Mouse (Mus musculus) limb, embryonic 10.5 days (tissue): ENCODE measurements around the gene Ahcy. TPM values are rescaled to one million over a fixed set of nuclear protein-coding genes. Genes with fewer than 3 reads are reported as not detected.
"Not testable (repeated sequence)": the region's sequence is repeated elsewhere in the genome, so short reads cannot be mapped to it uniquely, and the experiment has no call there.

Source experiments
- DNase-seq: peaks from one replicate; pipeline ENCODE4 v3.0.0-alpha.2; 2017; ENCODE audit warnings: low spot score
- H3K27ac ChIP-seq: fragments of 300-500 bp; sonication (generic); 2 replicates; pipeline ENCODE4 v1.5.1; 2016; ENCODE audit warnings: mild to moderate bottlenecking
- H3K27me3 ChIP-seq: fragments of 300-500 bp; sonication (generic); 2 replicates; pipeline ENCODE4 v1.6.1; 2016; ENCODE audit warnings: low read depth, mild to moderate bottlenecking; ENCODE audit not compliant: poor library complexity, severe bottlenecking
- H3K36me3 ChIP-seq: fragments of 300-500 bp; sonication (generic); 2 replicates; pipeline ENCODE4 v1.6.1; 2016; ENCODE audit warnings: mild to moderate bottlenecking, moderate library complexity
- H3K4me1 ChIP-seq: fragments of 300-500 bp; sonication (generic); 2 replicates; pipeline ENCODE4 v1.6.1; 2016
- H3K4me3 ChIP-seq: fragments of 300-500 bp; sonication (generic); 2 replicates; pipeline ENCODE4 v1.5.1; 2016; ENCODE audit warnings: mild to moderate bottlenecking, moderate library complexity
- H3K9me3 ChIP-seq: fragments of 300-500 bp; sonication (generic); replicated peaks from 2 replicates; pipeline ENCODE4 v1.6.1; 2016; ENCODE audit warnings: mild to moderate bottlenecking
- WGBS: fragments of 180-500 bp; shearing (Covaris S2); methylation state at CpG from one replicate; pipeline ENCODE4 v1.1.7; 2016; 5-methylcytosine and 5-hydroxymethylcytosine counted together
- polyA plus RNA-seq: library from polyadenylated mRNA; unstranded; fragments of >200 nt; fragmentation: Nextera tagmentation; extraction: Ambion mirVana; gene quantifications from 2 replicates; pipeline ENCODE4 v1.2.1, GENCODE M21; 2016

The Ahcy gene
- polyA plus RNA-seq: 156 and 181 TPM in 2 replicates

DNA sequence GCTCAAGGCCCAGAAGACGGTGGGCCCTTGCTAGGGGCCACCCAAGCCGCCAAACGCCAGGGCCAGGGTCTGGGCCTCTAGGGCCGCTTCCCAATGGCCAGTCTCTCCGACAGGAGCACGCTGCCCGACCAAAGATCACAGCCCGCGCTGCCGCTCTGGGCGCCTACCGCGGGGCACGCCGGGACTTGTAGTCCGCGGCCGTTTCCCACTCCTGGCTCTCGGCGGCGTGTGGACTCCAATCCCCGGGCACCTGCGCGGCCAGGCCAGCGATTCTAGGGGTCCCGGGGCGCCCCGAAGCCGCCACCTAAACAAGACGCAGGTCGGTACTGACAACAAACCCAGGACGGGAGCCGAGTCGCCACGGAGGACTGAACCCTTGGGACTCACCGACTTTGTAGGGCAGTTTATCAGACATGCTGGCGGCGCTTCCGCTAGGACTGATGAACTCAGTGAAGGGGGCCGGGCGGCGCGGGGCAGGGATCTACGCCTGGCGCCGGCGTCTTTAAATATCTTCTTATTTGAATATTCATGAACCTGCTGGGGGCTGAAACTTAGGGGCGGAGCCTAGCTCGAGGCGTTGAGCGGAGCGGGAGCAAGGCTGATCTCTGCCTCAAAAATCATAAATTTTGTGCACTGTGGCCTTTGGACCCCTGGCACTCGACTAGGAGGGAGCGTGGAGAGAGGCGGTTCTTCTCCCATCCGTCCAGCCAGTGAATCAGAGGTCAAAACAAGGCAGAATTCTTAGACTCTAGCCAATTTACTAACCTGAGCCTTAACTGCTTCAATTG is at the start of gene Ahcy:
Gene Ahcy, minus strand, starts transcription at position 520 of the 788 bp plus-strand sequence.
- peak; percentile 96 for DNase-seq
- peak within 1 kb of the TSS; percentile 66 for H3K4me3 ChIP-seq
- peak within 1 kb of the TSS; percentile 92 for H3K27ac ChIP-seq
- H3K4me1 ChIP-seq: peaks cover 45% of the 10 kb centered on the region
- peaks cover 33% of the 10 kb centered on the region for H3K36me3 ChIP-seq
- no peaks in the 10 kb centered on the region for H3K27me3 ChIP-seq
- WGBS: under 1% methylated on average over 56 of the region's 56 CpGs
- no peaks in the 10 kb centered on the region for H3K9me3 ChIP-seq

DNA sequence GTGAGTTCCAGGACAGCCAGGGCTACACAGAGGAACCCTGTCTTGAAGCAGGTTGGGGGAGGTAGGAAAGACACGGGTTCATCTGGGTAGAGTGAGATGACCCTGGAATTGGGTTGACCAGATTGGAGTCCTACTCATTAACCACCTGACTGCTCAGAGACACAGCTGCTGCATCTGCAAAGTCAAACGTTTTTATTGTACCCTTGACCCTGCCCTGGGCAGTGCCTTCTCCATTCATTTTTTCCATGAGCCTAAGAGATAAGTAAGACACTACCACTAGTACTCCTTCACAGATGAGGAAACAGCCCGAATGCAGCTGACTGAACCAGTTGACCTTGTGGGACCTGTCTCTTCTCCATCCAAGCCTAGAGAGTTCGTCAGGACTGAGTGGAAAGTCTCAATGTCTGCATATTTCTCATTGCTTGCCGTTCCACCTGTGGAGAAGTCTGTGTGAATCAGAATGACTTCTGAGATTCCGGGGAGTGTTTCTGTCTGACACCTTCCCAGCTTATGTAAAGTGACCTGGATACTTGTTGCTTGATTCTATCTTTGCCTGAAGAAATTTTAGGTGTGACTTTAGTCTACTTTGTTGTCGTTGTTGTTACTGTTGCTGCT is 41.0 kb upstream of the Ahcy start:
- Histone ChIP-seq H3K9me3 (no peaks in the 10 kb centered on the region), H3K4me3 (no peak overlapping the region), H3K27ac (no peak overlapping the region), H3K36me3 (no peaks in the 10 kb centered on the region), H3K27me3 (no peaks in the 10 kb centered on the region), H3K4me1 (no peaks in the 10 kb centered on the region)
- no peak for DNase-seq
- 73% methylated on average over 7 of the region's 7 CpGs for WGBS

DNA sequence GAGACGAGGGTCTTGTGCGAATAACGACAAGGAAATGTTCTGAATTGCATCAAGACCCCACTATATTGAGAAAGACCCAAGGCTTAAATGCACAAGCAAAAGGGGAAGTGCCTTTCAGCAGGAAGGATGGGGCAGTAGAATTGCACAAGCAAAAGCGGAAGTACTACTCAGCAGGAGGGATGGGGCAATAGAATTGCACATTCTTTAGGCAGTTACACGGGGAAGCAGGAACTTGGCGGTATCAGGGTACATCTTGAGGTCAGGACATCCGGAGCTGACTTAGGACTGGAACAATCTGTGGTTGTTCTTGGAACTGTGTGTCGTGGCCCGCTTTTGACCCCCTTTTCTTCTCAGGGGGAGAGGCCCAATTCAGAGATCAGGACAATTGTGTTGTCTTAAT is 33.0 kb upstream of the Ahcy start:
- WGBS: 85% methylated on average over 9 of the region's 9 CpGs
- DNase-seq, H3K27me3 ChIP-seq, H3K9me3 ChIP-seq, H3K27ac ChIP-seq, H3K4me1 ChIP-seq, H3K4me3 ChIP-seq, H3K36me3 ChIP-seq: not testable (repeated sequence)

DNA sequence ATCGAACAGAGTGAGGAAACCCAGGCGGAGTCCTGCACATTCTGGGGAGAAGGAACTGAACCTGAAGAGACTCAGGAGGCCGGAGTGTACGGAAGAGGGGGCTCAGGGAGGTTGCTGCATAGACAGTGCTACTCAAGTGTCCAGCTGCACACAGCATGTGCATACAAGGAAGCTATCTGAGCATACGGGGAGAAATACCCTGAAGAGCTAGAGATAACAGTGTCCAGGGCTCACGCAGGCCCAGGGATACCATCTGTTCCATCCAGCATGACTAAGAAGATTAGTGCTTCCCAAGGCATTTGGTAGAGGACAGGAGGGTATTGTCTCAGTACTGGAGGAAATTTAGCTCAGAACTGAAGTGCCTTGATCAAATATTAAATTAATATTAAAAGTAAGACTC is 29.3 kb upstream of the Ahcy start:
- 92% methylated on average over 6 of the region's 6 CpGs for WGBS
- no peak for DNase-seq
- no peaks in the 10 kb centered on the region for H3K4me1 ChIP-seq
- H3K4me3 ChIP-seq: no peak overlapping the region
- H3K9me3 ChIP-seq: no peaks in the 10 kb centered on the region
- H3K27ac ChIP-seq: no peak overlapping the region
- no peaks in the 10 kb centered on the region for H3K36me3 ChIP-seq
- H3K27me3 ChIP-seq: no peaks in the 10 kb centered on the region

DNA sequence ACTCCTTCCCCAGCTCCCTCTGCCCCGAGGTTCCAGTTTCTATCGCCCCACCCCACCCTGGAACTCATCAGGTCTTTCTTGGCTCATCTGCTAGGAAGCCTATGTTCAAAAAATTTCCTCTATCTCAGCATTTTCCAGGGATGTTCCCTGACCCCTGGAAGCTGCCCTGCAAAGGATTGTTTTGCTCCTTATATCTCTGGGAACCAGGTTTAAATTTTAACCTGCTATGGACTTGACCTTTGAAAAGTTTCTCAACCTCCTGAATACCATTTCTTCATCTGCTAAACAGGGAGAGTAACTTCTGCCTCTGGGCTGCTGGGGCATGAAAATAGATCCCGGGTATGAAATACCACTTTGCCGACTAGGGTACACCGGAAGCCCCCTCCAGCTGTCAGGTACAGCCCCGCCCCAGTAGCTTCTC is 27.5 kb upstream of the Ahcy start:
- H3K4me3 ChIP-seq: no peak overlapping the region
- H3K36me3 ChIP-seq: no peaks in the 10 kb centered on the region
- no peak overlapping the region for H3K27ac ChIP-seq
- no peaks in the 10 kb centered on the region for H3K9me3 ChIP-seq
- DNase-seq: no peak
- H3K4me1 ChIP-seq: no peaks in the 10 kb centered on the region
- WGBS: 61% methylated on average over 6 of the region's 6 CpGs
- H3K27me3 ChIP-seq: no peaks in the 10 kb centered on the region

DNA sequence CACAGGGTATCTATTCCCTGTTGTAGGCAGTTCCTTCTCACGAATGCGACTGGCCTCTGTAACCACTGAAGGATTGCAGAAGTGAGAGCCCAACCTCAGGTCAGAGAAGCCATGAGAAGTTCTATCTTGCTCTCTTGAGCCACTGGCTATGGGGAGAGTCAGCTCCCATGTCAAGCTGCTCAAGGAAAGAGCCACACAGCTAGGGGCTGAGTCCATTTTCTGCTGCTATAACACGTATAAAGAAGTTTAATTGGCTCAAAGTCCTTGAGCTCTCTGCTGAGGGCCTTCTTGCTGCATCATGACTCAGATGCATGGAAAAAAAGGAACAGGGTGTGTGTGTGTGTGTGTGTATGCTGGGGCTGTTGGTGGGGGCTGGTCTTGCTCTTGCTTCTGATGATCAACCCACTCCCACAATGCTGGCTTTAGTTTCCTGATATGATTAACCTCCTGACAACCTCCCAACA is 26.5 kb upstream of the Ahcy start:
- 73% methylated on average over 3 of the region's 3 CpGs for WGBS
- Histone ChIP-seq H3K9me3 (no peaks in the 10 kb centered on the region), H3K36me3 (no peaks in the 10 kb centered on the region), H3K27me3 (no peaks in the 10 kb centered on the region), H3K27ac (no peak overlapping the region), H3K4me3 (no peak overlapping the region), H3K4me1 (no peaks in the 10 kb centered on the region)
- no peak for DNase-seq

DNA sequence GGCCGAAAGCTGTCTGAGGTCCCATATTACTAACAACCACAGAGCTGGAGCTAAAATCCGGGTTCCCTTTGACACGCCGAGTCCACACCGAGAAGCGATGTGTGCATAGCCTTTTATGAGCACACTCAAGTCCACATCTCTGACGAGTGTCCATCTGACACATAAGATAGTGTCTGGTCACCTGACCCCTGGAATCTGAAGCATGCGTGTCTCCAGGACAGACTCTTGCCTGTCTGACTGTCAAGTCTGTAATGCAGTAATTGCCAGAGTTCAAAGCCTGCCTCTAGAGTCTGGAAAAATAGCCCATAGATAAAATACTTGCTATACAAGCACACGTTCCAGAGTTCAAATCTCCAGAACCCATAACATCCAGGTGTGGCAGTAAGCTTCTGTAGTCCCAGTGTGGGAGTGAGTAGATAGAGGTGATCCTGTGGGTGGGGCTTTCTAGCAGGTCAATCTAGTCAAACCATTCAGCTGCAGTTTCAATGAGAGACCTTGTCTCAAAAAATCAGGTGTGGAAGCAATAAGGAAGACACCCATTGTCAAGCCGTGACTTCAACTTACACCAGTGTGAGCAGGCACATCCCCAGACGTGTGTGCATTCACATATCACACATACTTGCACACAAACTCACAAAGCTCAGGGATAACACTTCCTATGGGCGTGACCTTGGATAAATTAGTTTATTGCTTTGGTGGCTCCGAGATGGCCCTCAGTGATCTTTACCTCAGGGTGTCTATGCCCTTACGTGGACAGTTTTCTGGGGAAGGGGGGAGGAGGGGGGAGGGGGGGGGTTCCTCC is 25.9 kb upstream of the Ahcy start:
- Histone ChIP-seq H3K9me3 (no peaks in the 10 kb centered on the region), H3K27ac (no peak overlapping the region), H3K4me1 (no peaks in the 10 kb centered on the region), H3K36me3 (no peaks in the 10 kb centered on the region), H3K27me3 (no peaks in the 10 kb centered on the region), H3K4me3 (no peak overlapping the region)
- no peak for DNase-seq
- 78% methylated on average over 14 of the region's 14 CpGs for WGBS

DNA sequence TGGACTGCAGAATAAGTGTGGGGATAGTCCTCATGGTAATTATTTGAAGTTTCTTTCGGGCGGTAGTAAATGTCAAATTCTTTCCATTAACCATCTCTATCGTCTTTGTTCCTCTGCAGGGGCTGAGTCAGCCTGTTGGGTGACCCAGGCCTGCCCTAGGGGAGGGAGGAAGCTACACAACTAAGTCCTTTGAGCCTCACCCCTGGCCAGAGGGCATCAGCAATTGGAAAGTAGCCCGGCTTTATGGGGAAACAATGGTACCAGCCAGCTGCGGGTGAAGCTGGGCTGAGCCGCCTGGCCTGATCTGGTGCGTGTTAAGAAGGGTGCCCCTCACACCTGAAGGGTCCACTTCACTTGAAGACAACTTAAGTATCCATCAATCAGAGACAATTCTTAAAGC is 25.1 kb upstream of the Ahcy start:
- 77% methylated on average over 7 of the region's 7 CpGs for WGBS
- no peaks in the 10 kb centered on the region for H3K36me3 ChIP-seq

DNA sequence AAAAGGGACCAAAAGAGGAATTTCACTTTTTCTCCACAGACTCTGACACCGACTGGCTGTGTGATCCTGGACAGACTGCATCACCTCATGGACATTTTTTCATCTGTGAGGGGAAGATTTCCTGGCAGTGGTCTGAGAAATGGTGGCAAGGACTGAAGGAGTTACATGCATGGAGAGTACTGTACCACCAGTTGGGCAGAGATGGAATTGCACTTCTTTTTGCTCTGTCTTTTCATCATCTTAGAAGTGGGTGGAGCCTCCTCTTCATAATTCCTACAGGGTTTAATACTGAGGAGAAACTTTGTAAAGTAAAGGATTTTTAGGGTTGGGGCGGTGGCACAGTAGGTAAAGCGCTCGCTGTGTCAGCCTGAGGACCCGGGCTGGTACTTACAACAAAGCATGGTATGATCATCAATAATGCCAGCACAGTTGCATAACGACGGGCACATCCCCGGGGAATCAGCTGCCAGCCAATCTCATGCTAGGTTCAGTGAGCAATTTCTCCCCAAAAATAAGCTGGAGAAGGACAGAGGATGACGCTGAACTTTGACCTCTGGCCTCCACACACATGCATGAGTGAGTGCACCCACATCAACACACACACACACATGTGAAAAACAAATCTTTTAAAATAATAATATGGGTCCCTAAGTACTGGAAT is 24.6 kb upstream of the Ahcy start:
- Histone ChIP-seq H3K27me3 (no peaks in the 10 kb centered on the region), H3K4me1 (no peaks in the 10 kb centered on the region), H3K27ac (no peak overlapping the region), H3K36me3 (no peaks in the 10 kb centered on the region), H3K4me3 (no peak overlapping the region), H3K9me3 (no peaks in the 10 kb centered on the region)
- no peak for DNase-seq
- 86% methylated on average over 9 of the region's 9 CpGs for whole genome bisulfite sequencing

More for the DNA sequence above, 25.1 kb upstream of the Ahcy start:
- H3K4me3 ChIP-seq: no peak overlapping the region
- H3K27me3 ChIP-seq: no peaks in the 10 kb centered on the region
- H3K27ac ChIP-seq: no peak overlapping the region
- no peaks in the 10 kb centered on the region for H3K9me3 ChIP-seq
- H3K4me1 ChIP-seq: no peaks in the 10 kb centered on the region
- DNase-seq: no peak

DNA sequence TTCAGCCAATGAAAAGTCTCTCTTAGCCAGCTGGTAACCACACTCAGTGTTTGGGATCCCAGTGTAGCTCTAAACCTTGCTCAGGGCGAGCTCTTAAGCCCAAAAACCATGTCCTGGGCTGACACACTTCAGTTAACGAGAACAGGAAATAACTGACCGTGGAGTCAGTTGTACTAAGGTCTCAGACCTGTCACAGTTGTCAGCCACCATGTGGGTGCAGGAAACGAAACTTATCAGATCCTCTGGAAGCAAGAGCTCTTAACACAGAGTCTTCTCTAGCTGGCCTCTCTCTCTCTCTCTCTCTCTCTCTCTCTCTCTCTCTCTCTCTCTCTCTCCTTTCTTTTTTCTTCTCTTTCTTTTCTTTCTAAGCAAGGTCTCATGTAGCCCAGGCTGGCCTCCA is 19.1 kb upstream of the Ahcy start:
- Histone ChIP-seq H3K36me3 (no peaks in the 10 kb centered on the region), H3K27ac (no peak overlapping the region), H3K4me3 (no peak overlapping the region), H3K4me1 (peaks cover 3% of the 10 kb centered on the region; the same call in 1 of the 2 replicates), H3K27me3 (no peaks in the 10 kb centered on the region), H3K9me3 (no peaks in the 10 kb centered on the region)
- 40% methylated on average over 4 of the region's 4 CpGs for WGBS
- no peak for DNase-seq

DNA sequence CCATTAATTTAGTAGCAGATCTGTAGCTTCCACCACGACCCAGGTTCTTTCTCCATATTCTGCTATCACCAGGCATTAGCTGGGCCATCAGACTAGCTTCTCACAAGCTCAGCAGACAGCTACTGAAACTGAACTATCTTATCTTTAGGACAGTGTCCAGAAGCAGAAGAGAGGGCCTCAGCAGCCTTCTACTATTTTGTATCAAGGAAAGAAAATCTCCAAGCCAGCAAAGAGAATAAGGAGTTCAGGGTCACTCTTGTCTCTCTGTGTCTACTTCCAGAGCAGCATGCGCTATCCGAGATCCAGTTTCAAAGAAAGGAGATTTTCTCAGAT is 17.4 kb upstream of the Ahcy start:
- Histone ChIP-seq H3K36me3 (no peaks in the 10 kb centered on the region), H3K27ac (no peak overlapping the region), H3K4me1 (peaks cover 3% of the 10 kb centered on the region), H3K27me3 (no peaks in the 10 kb centered on the region), H3K4me3 (no peak overlapping the region), H3K9me3 (no peaks in the 10 kb centered on the region)
- WGBS: 79% methylated on average over 3 of the region's 3 CpGs
- no peak for DNase-seq

DNA sequence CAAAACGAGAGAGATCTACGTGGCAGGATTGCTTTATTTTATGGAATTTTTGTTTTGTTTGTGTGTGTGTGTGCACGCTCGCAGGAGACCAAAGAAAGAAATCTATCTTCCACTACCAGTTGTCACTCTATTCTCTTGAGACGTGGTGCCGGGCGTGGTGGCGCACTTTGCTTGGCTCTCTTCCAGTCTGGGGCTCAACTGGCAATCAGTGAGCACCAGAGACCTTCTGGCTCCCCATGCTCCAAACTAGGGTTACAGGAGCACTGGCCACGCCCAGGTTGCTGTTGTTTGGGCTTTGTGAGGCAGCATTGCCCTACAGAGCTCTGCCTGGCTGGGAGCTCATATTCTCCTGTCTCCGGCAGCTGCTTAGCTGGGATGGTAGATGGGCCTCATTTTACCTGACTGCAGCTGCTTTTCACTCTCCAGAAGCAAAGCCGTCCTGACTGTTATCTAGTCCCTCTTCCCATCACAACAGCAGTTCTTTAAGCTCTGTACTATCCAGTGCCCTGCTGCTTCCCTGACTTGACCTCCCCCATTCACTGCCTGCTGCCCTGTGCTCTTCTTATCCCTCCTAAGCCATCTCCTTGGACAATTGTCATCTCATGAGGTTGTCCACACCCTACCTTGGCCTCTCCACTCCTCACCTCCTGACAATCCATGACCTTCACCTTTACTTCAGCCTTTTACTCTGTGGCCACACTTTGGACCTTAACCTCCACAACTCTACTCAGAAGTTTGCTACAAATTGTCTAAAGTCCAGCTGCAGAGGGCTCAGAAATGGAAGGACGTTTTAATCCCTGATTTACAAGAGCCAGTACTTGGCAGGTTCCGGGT is 16.8 kb upstream of the Ahcy start:
- peaks cover 3% of the 10 kb centered on the region for H3K4me1 ChIP-seq
- DNase-seq: no peak
- H3K36me3 ChIP-seq: no peaks in the 10 kb centered on the region
- 74% methylated on average over 13 of the region's 13 CpGs for WGBS
- H3K27ac ChIP-seq: no peak overlapping the region
- no peak overlapping the region for H3K4me3 ChIP-seq
- no peaks in the 10 kb centered on the region for H3K27me3 ChIP-seq
- no peaks in the 10 kb centered on the region for H3K9me3 ChIP-seq
